Mouse (Mus musculus): ENCODE measurements around the gene P2ry10.
"Not testable (repeated sequence)": the region's sequence is repeated elsewhere in the genome, so short reads cannot be mapped to it uniquely, and the experiment has no call there.

The P2ry10 gene

GRCm38 (mm10) chrX:107088177-107088576, at the start of gene P2ry10:
TSS of gene P2ry10 (plus strand) at chrX:107088492.
- DNase-seq (ENCODE audit: low spot score in 2 of 2): no peak

DNA sequence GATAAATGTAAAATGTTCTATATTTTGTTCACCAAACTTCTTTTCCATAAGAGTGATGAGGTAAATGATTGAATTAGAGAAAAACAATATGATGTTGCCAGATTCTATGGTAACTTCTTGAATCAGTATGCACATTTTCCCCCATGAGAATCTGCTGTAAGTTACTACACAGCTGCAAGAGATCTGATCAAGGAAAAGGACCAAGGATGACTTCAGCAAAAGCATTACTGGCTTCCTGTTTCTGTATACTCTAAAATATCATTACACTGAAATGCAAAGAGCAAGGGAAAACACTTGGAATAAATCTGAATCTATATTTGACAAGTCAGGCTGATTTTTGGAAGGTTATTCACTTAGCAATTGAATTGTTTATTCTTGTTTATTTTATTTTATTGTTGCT, 49.1 kb upstream of the P2ry10 start:
- no peak for DNase-seq (ENCODE audit: low spot score in 2 of 2)

DNA sequence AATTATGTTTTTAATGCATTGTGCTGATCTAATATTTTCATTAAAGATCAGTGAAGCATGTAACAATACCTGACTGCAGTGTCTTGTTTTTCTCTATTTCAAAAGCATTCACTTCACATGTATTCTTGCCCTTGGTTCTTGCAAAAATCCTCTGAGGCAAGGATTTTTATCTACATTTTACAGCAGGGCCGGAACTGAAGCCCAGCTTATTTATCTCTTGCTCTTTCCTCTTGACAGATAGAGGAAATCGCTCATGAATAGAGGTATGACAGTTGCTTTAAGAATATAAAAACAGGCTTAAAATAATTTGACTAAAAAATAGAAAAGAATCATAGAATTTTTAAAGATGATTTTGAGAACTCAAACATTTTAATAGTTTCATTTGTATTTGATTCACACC, 48.7 kb upstream of the P2ry10 start:
- no peak for DNase-seq (ENCODE audit: low spot score in 2 of 2)

DNA sequence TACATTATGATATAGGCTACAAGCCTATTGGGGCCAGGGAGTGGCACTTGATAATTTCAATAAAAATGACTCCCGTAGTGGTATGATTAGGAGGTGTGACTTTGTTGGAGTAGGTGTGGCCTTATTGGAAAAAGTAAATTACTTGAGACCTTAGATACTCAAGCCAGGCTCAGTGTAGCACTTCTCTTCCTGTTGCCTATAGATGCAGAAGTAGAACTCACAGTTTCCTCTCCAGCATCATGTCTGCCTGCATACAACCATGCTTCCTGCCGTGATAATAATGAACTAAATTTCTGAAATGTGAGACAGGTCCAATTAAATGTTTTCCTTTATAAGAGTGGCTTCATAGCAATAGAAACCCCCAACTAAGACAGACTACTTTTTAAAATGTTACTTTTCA, 45.9 kb upstream of the P2ry10 start:
- DNase-seq (ENCODE audit: low spot score in 2 of 2): no peak

DNA sequence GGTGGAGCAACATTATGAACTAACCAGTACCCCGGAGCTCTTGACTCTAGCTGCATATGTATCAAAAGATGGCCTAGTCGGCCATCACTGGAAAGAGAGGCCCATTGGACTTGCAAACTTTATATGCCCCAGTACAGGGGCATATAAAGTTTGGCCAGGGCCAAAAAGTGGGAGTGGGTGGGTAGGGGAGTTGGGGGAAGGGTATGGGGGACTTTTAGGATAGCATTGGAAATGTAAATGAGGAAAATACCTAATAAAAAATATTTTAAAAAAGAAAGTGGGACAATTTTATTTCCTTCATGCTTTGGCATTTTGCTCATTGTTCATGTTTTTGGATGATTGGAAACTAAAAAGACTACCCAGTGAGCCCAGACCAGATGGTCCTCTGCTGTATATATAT, 4.9 kb upstream of the P2ry10 start:
- not testable (repeated sequence) for DNase-seq (ENCODE audit: low spot score in 2 of 2)

DNA sequence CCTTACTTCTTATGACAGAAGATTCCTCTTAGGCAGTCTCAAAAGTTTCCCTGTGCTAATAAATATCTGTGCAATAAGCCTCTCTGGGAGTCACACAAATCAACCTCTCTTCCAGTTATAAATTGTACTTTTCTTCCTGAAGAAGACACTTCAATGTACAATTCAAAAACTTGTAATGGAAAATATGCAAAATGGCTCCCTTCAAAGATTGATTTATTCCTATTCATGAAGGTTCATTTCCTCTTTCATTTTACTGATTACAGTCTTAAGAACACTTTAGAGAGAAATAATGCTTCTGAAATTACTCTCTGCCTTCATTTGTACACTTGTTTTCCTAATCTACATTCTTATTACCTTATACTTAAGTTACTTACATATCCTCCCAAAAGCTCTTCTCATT, 4.0 kb upstream of the P2ry10 start:
- no peak for DNase-seq (ENCODE audit: low spot score in 2 of 2)

GRCm38 (mm10) chrX:107089131-107089530, 839 bp downstream of the P2ry10 start:
- DNase-seq (ENCODE audit: low spot score in 2 of 2): no peak

DNA sequence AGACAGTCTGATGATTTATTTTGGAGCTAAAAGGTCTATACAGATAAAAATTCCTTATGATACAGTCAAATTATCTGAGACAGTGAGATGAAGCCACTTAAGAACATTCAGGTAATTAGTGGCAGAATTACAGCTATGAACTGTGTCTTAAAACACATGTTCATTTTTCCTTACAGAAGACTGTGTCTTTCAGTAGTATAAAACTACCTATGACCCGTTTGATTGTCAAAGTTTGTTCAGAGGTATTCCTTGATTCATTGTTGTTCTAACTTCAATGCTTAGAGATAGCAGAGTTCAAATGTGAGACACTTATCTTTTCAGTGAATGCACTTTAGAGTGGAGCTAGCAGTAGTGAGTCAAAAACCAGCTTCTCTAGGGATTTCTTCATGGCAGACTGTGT, 1.6 kb downstream of the P2ry10 start:
- DNase-seq (ENCODE audit: low spot score in 2 of 2): no peak

GRCm38 (mm10) chrX:107095633-107096032, 7.3 kb downstream of the P2ry10 start:
- no peak for DNase-seq (ENCODE audit: low spot score in 2 of 2)

DNA sequence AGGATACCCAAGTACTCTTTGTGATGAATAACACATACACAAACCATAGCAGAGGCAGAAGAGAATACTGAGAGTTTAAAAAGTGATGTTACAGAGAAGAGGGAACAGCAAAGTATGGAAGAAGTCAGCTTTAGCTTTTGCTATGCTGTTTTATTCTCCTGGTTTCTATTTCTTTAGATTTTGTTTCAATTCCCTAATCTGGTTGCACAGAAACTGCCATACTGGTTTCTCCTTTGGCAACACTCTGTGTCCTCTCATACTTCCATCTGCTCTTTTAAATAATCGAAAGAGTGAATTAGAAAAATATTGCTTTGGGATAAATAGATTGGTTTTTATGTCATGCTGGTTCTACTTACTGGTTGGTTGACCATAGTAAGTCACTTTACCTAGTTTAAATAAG, 28.0 kb downstream of the P2ry10 start:
- no peak for DNase-seq (ENCODE audit: low spot score in 2 of 2)

GRCm38 (mm10) chrX:107116987-107117386, 28.7 kb downstream of the P2ry10 start:
- no peak for DNase-seq (ENCODE audit: low spot score in 2 of 2)

GRCm38 (mm10) chrX:107143184-107143583, 54.9 kb downstream of the P2ry10 start:
- DNase-seq (ENCODE audit: low spot score in 2 of 2): no peak

- DNase-seq (ENCODE audit: low spot score in 2 of 2): no peak
Observed at GRCm38 (mm10) chrX:107143930-107144329, 55.6 kb downstream of the P2ry10 start.

- no peak for DNase-seq (ENCODE audit: low spot score in 2 of 2)
Observed at GRCm38 (mm10) chrX:107148681-107149080, 60.4 kb downstream of the P2ry10 start, which contains the start of gene P2ry10b. TSS of gene P2ry10b (plus strand) at chrX:107148927.

DNA sequence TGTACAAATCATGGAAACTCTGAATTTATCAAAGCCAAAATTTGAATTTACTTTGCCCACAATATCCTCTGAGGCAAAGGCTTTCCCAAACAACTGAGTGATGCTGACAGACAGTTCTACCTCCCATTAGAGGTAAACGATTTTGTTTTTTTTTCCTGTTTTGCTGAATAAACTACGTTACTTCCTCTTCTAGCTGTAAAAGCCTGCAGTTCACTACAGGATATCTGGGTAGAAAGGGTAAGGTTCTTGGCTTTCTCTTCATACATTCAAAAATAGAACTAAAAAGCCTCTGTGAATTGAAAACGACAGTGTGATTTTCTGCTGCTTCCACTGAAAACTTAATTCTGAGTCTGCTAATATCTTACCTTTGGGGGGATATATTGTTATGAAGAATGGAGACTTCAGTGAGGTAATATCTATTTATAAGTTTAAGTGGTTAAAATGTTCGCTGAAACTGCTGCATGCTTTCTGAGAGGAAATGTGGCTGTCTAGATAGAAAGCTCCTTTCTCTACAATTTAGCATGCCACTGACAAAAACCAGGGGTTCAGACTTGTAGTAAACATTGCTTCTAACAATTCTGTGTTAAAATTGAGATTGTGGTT, 61.2 kb downstream of the P2ry10 start:
- no peak for DNase-seq (ENCODE audit: low spot score in 2 of 2)

DNA sequence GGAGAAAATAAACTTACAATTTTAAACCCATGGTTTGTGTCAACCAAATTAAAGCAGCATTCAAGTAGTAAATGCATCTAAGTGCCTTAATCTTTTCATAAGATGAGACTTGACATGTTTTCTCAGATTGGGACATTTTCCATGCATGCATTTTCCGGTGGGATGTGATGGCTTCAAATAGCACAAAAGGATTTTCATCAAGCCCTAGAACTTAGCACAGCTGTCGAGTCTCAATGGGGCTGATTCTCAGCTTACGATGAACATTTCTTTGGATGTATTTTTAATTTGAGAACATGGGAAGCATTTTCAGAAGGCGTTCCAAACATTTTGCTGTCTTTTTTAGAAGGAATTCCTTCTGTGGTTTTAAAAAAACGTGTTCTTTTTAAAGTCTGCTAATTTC, 61.7 kb downstream of the P2ry10 start:
- no peak for DNase-seq (ENCODE audit: low spot score in 2 of 2)

- no peak for DNase-seq (ENCODE audit: low spot score in 2 of 2)
Observed at GRCm38 (mm10) chrX:107150752-107151515, 62.6 kb downstream of the P2ry10 start.

Data from cerebellum, postnatal 4 days (tissue).